Mouse (Mus musculus) embryonic facial prominence, embryonic 11.5 days (tissue): ENCODE data around the gene Mcub. TPM values are rescaled to one million over a fixed set of nuclear protein-coding genes. Genes with fewer than 3 reads are reported as not detected.

Experiments
- ATAC-seq: fragments of 200-750 bp; cut with Nextera tagmentation; replicated peaks from 2 replicates; pipeline ENCODE4 v1.8.0; 2017; ENCODE audit warnings: low read depth; ENCODE audit not compliant: insufficient number of reproducible peaks, low FRiP score, low TSS enrichment
- DNase-seq: peaks from one replicate; pipeline ENCODE4 v3.0.0-alpha.2; 2015; ENCODE audit warnings: low spot score
- H3K27ac ChIP-seq: fragments of 300-500 bp; sonication (generic); replicated peaks from 2 replicates; pipeline ENCODE4 v1.5.1; 2014; ENCODE audit warnings: mild to moderate bottlenecking, low read depth, low read length, control low read depth
- H3K27me3 ChIP-seq: fragments of 300-500 bp; sonication (generic); 2 replicates; pipeline ENCODE4 v1.6.1; 2014; ENCODE audit warnings: mild to moderate bottlenecking, low read length, moderate library complexity, mixed read lengths; ENCODE audit not compliant: control insufficient read depth, insufficient read depth
- H3K36me3 ChIP-seq: fragments of 300-500 bp; sonication (generic); replicated peaks from 2 replicates; pipeline ENCODE4 v1.6.1; 2014; ENCODE audit warnings: low read depth, mild to moderate bottlenecking, low read length, moderate library complexity, mixed read lengths; ENCODE audit not compliant: control insufficient read depth, insufficient read depth
- H3K4me1 ChIP-seq: fragments of 300-500 bp; sonication (generic); 2 replicates; pipeline ENCODE4 v1.6.1; 2014; ENCODE audit warnings: low read length, mixed read lengths; ENCODE audit not compliant: control insufficient read depth, insufficient read depth
- H3K4me2 ChIP-seq: fragments of 300-500 bp; sonication (generic); 2 replicates; pipeline ENCODE4 v1.6.1; 2014; ENCODE audit warnings: low read depth, mild to moderate bottlenecking, control low read depth, low read length, moderate library complexity
- H3K4me3 ChIP-seq: fragments of 300-500 bp; sonication (generic); 2 replicates; pipeline ENCODE4 v1.5.1; 2014; ENCODE audit warnings: low read depth, low read length, control low read depth
- H3K9ac ChIP-seq: fragments of 300-500 bp; sonication (generic); replicated peaks from 2 replicates; pipeline ENCODE4 v1.6.1; 2014; ENCODE audit warnings: mild to moderate bottlenecking, control low read depth, low read length
- H3K9me3 ChIP-seq: fragments of 300-500 bp; sonication (generic); replicated peaks from 2 replicates; pipeline ENCODE4 v1.6.1; 2016; ENCODE audit warnings: mild to moderate bottlenecking, low read length, inconsistent platforms, mixed read lengths; ENCODE audit not compliant: control insufficient read depth
- WGBS: fragments of 180-500 bp; shearing (Covaris S2); extraction: QIAGEN DNeasy Blood & Tissue Kit; methylation state at CpG from one replicate; pipeline ENCODE4 v1.1.7; 2014; 5-methylcytosine and 5-hydroxymethylcytosine counted together
- polyA plus RNA-seq: library from polyadenylated mRNA; unstranded; fragments of >200 nt; fragmentation: Nextera tagmentation; extraction: Ambion mirVana; gene quantifications from 2 replicates; pipeline ENCODE4 v1.2.1, GENCODE M21; 2014

Gene Mcub
- polyA plus RNA-seq, 1 experiment from 2014 or later, result 1.6 TPM

- H3K4me2 ChIP-seq, result no peak overlapping the region
- H3K36me3 ChIP-seq, result no peaks in the 10 kb centered on the region
- no peak overlapping the region for H3K9ac ChIP-seq
- H3K4me3 ChIP-seq, result no peak overlapping the region
- no peaks in the 10 kb centered on the region for H3K9me3 ChIP-seq
- no peaks in the 10 kb centered on the region for H3K4me1 ChIP-seq
- ATAC-seq (no peak), DNase-seq (no peak)
- H3K27ac ChIP-seq, result no peak overlapping the region
- WGBS, result 67% methylated on average over 5 of the region's 5 CpGs
- no peaks in the 10 kb centered on the region for H3K27me3 ChIP-seq
These were observed 83.6 kb downstream of the Mcub start for GRCm38 (mm10) chr3:129886430-129886829.

DNA sequence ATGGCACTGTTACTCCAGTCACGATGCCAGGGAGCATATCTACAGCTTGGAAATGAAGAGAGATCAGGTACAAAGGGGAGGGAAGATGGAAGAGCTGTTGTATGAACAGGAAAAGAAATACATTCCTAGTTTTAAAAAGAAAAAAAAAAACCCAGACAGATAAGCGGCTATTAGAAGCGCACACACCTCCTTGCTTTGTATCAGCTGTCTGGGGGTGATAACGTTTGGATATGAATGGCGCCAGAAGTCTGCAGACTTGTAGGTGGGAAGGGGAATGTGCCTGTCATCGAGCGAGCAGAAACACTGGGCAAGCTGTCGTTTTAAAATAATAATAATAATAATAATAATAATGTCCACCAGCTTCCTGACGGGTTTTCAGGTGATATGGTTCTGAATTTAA is 84.4 kb downstream of the Mcub start:
- no peak for ATAC-seq
- no peaks in the 10 kb centered on the region for H3K4me1 ChIP-seq
- no peak overlapping the region for H3K9ac ChIP-seq

DNA sequence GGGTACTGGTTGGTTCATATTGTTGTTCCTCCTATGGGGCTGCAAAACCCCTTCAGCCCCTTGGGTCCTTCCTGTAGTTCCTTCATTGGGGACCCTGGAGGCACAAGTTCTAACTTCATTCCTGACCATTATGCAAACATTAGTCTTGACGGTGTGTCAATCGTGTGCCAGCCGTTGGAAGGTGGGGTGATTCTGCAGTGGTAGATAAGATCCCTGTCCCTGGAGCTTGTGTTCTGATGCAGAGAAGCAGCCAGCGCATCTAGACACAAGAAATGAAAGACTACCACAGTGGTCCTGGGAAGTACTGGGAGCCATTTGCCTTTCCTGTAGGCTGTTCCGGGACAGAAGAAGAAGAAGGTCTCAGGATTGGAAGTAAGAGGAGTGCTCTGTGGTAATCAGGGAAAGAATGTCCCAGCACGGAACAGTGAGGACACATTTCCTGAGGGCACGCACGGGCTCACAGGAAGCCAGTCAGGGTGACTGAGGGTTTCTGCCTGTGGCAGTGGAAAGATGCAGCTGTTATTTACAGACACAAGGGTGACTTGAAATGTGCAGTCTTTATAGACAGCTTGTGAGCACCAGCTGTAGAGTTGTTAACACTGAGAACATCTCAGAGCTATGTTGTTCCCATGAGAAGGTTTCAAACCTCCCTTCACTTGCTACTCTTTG is 88.9 kb downstream of the Mcub start:
- no peak for DNase-seq
- Histone ChIP-seq H3K9ac (no peak overlapping the region), H3K4me1 (no peaks in the 10 kb centered on the region), H3K4me2 (no peak overlapping the region), H3K27me3 (no peaks in the 10 kb centered on the region), H3K4me3 (no peak overlapping the region), H3K36me3 (no peaks in the 10 kb centered on the region), H3K27ac (no peak overlapping the region), H3K9me3 (no peaks in the 10 kb centered on the region)
- no peak for ATAC-seq
- 72% methylated on average over 8 of the region's 8 CpGs for WGBS

More for the DNA sequence above, 84.4 kb downstream of the Mcub start:
- Histone ChIP-seq H3K9me3 (no peaks in the 10 kb centered on the region), H3K27ac (no peak overlapping the region), H3K27me3 (no peaks in the 10 kb centered on the region), H3K36me3 (no peaks in the 10 kb centered on the region), H3K4me2 (no peak overlapping the region), H3K4me3 (no peak overlapping the region)
- DNase-seq, result no peak
- WGBS, result 91% methylated on average over 9 of the region's 9 CpGs

DNA sequence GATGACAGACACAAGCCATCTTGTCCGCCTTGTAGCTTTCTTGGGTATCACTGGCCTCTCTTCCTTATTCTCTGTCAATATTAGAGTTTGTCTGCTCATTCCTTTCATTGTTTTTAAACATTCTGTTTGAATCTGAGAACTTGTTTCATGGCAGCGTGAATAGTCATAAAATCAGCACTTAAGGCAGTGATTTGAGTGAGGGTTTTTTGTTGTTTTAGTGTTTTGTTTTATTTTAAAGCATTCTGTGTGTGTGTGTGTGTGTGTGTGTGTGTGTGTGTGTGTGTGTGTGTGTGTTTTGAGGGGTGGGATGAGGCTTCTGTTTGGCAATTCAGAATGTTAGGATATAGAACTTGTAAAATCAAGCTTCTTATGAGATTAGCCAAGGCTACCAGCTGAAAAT is 90.1 kb downstream of the Mcub start:
- ATAC-seq, result no peak
- Histone ChIP-seq H3K27ac (no peak overlapping the region), H3K36me3 (no peaks in the 10 kb centered on the region), H3K27me3 (no peaks in the 10 kb centered on the region), H3K4me3 (no peak overlapping the region), H3K4me1 (no peaks in the 10 kb centered on the region), H3K4me2 (no peak overlapping the region), H3K9me3 (no peaks in the 10 kb centered on the region), H3K9ac (no peak overlapping the region)
- WGBS, result 85% methylated on average over 2 of the region's 2 CpGs
- no peak for DNase-seq

DNA sequence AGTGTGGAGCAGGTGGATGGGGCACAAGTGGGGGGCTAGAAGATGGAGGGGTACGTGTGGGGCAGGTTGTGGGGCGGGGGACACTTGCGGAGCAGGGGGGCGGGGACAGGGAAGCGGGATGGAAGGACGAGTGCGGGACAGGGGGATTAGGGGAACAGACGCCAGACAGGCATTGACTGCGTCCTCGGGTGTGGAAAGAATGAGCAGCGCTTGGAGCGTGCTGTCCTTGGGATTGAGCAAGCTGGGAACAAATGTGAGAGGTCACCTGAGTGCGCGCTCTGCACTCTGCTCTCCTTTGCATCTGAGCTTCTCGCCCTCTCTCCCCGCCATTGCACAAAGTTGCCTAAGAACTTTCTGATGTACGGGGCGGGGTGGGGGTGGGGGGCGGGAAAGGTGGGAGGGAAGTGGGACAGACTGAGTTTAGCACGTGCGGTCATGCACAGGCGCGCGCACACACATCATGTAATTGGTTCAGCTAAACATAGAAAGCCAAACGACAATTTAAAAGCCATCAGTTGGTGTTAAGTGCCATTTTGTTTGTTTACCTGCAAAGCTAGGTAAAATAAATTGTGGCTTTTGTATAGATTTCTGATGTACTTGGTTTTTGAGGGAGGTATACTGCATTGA is 90.8 kb downstream of the Mcub start:
- Histone ChIP-seq H3K4me3 (peak overlapping the region; percentile 67), H3K27me3 (no peaks in the 10 kb centered on the region), H3K27ac (no peak overlapping the region), H3K9me3 (no peaks in the 10 kb centered on the region), H3K4me2 (peak overlapping the region; percentile 77), H3K4me1 (no peaks in the 10 kb centered on the region), H3K9ac (peak overlapping the region; percentile 58), H3K36me3 (no peaks in the 10 kb centered on the region)
- peak; percentile 73 for ATAC-seq
- DNase-seq, result peak; percentile 59
- WGBS, result under 1% methylated on average over 25 of the region's 25 CpGs

- ATAC-seq (peak; percentile 92), DNase-seq (peak; percentile 94)
- H3K9me3 ChIP-seq, result no peaks in the 10 kb centered on the region
- 0 out of 2 replicates have a peak within 1 kb of the TSS, but pooled peaks have one; percentile 35 for H3K27ac ChIP-seq
- WGBS, result under 1% methylated on average over 50 of the region's 66 CpGs
- no peaks in the 10 kb centered on the region for H3K36me3 ChIP-seq
- H3K9ac ChIP-seq, result peak within 1 kb of the TSS; percentile 58
- H3K4me3 ChIP-seq, result peak within 1 kb of the TSS; percentile 67
- H3K27me3 ChIP-seq, result no peaks in the 10 kb centered on the region
- no peaks in the 10 kb centered on the region for H3K4me1 ChIP-seq
- H3K4me2 ChIP-seq, result peak within 1 kb of the TSS; percentile 77
These were observed 91.5 kb downstream of the Mcub start, which contains the start of gene Pla2g12a for GRCm38 (mm10) chr3:129878405-129879021. Gene Pla2g12a, plus strand, starts transcription at chr3:129878606.

DNA sequence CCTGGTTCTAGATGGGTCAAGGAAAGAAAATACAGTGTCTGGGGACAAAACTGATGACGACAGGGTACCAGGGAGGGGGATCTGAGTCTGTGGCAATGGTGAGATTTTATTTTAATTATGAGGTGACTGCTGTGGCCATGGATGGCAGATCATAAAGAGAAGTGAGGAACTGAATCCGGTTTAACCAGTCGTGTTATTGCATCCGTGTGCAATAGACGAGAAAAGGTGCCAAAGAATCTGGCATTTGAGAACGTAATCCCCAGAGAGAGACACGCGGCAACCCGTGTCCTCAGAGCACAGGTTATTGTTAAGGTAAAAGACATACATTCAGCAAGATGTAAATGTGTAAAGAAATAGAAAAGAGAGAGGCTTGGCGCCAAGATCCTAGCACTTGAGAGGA is 92.7 kb downstream of the Mcub start:
- H3K9me3 ChIP-seq, result no peaks in the 10 kb centered on the region
- no peaks in the 10 kb centered on the region for H3K36me3 ChIP-seq
- H3K27me3 ChIP-seq, result no peaks in the 10 kb centered on the region
- no peaks in the 10 kb centered on the region for H3K4me1 ChIP-seq
- H3K27ac ChIP-seq, result no peak overlapping the region
- no peak overlapping the region for H3K4me2 ChIP-seq
- H3K9ac ChIP-seq, result no peak overlapping the region
- ATAC-seq (no peak), DNase-seq (no peak)
- no peak overlapping the region for H3K4me3 ChIP-seq
- WGBS, result 91% methylated on average over 10 of the region's 10 CpGs
